Mouse (Mus musculus): ENCODE measurements at regions not wholly inside any gene's neighbourhood (a gene's known extent, or its start where the extent isn't known, plus 50 kb on each side); places are given as distances from the start of the nearest gene placed in this dataset.

DNA sequence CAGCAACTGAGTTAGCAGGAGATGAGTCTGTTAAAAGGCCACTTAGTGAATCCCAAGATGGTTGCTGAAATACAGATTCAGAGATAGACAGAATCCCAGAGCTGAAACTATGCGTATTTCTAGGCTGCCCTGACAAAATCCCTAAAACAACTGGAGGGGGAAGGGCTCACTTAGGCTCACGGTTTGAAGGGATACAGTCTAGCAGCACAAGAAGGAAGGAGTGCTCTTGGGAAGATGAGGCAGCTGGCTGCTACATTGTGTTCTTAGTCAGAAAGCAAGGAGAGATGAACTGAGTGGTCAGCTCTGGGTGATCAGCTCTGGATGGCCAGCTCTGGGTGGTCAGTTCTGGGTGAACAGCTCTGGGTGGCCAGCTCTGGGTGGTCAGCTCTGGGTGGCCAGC lies 180.6 kb downstream of the Cbln4 start:
- no peak for TF ChIP-seq ZMIZ1 (IDR thresholded peaks at IDR 0.05; ENCODE audit: low read depth, low read length)
- TF ChIP-seq MAZ (IDR thresholded peaks at IDR 0.05; ENCODE audit: low read depth, low read length) = no peak
- no peak for TF ChIP-seq TAL1 (IDR thresholded peaks at IDR 0.05; ENCODE audit: low read length)
- no peak for TF ChIP-seq SIN3A (IDR thresholded peaks at IDR 0.05; ENCODE audit: low read length)
- no peaks in the 10 kb centered on the region for H3K9me3 ChIP-seq (replicated peaks; ENCODE audit: insufficient read depth, low read length)
- no peaks in the 10 kb centered on the region for H3K36me3 ChIP-seq (ENCODE audit: control insufficient read depth in 1 of 2, insufficient read depth in 2 of 2, low read length in 2 of 2)
- no peak for DNase-seq (ENCODE audit: low read depth, low spot score)
- H3K27ac ChIP-seq (ENCODE audit: control insufficient read depth, low read depth, low read length) = no peak overlapping the region
- no peak overlapping the region for H3K9ac ChIP-seq (ENCODE audit: control insufficient read depth, low read depth, low read length, poor library complexity, severe bottlenecking)
- H3K27me3 ChIP-seq (ENCODE audit: control insufficient read depth in 1 of 2, insufficient read depth in 2 of 2, low read length in 2 of 2) = no peaks in the 10 kb centered on the region
- H3K4me1 ChIP-seq (ENCODE audit: control insufficient read depth in 1 of 2, insufficient read depth in 2 of 2, low read length in 2 of 2) = no peaks in the 10 kb centered on the region
- no peak overlapping the region for H3K4me3 ChIP-seq (ENCODE audit: control insufficient read depth in 1 of 2, insufficient read depth in 1 of 2, low read depth in 2 of 2, low read length in 2 of 2)
- no peaks in the 10 kb centered on the region for H3K79me2 ChIP-seq (ENCODE audit: control insufficient read depth, insufficient read depth, low read length, poor library complexity)

GRCm38 (mm10) chr2:171858894-171859293 lies 184.4 kb downstream of the Cbln4 start:
- H3K27me3 ChIP-seq (ENCODE audit: control insufficient read depth in 1 of 2, insufficient read depth in 2 of 2, low read length in 2 of 2) = no peaks in the 10 kb centered on the region
- H3K9me3 ChIP-seq (replicated peaks; ENCODE audit: insufficient read depth, low read length) = no peaks in the 10 kb centered on the region
- H3K4me1 ChIP-seq (ENCODE audit: control insufficient read depth in 1 of 2, insufficient read depth in 2 of 2, low read length in 2 of 2) = no peaks in the 10 kb centered on the region
- TF ChIP-seq CHD2 (IDR thresholded peaks at IDR 0.05; ENCODE audit: low read length) (no peak), MAFK (IDR thresholded peaks at IDR 0.05; ENCODE audit: borderline replicate concordance, low read depth, low read length) (no peak), TCF12 (IDR thresholded peaks at IDR 0.05; ENCODE audit: low read depth, low read length) (no peak), POLR2AphosphoS5 (IDR thresholded peaks at IDR 0.05; ENCODE audit: borderline replicate concordance, low read depth, low read length) (no peak), ETS1 (IDR thresholded peaks at IDR 0.05; ENCODE audit: low read depth, low read length) (no peak), POLR2A (IDR thresholded peaks at IDR 0.05; ENCODE audit: control insufficient read depth in 1 of 2, insufficient read depth in 1 of 2, low read depth in 1 of 2, low read length in 2 of 2, poor library complexity in 1 of 2) (no peak), MYC (IDR thresholded peaks at IDR 0.05; ENCODE audit: low read depth, low read length) (no peak), UBTF (IDR thresholded peaks at IDR 0.05; ENCODE audit: borderline replicate concordance, insufficient read depth, low read depth, low read length) (no peak), SMC3 (IDR thresholded peaks at IDR 0.05; ENCODE audit: low read depth, low read length) (no peak), MAX (IDR thresholded peaks at IDR 0.05; ENCODE audit: low read length) (no peak), RAD21 (IDR thresholded peaks at IDR 0.05; ENCODE audit: low read depth, low read length) (no peak), NELFE (IDR thresholded peaks at IDR 0.05; ENCODE audit: low read depth, low read length) (no peak), ZMIZ1 (IDR thresholded peaks at IDR 0.05; ENCODE audit: low read depth, low read length) (no peak), EP300 (IDR thresholded peaks at IDR 0.05; ENCODE audit: low read depth in 1 of 2, low read length in 2 of 2) (no peak), TAL1 (IDR thresholded peaks at IDR 0.05; ENCODE audit: low read length) (no peak), ELF1 (IDR thresholded peaks at IDR 0.05; ENCODE audit: low read depth, low read length) (no peak), KAT2A (conservative IDR thresholded peaks at IDR 0.05; ENCODE audit: low read depth, low read length) (no peak), MAZ (IDR thresholded peaks at IDR 0.05; ENCODE audit: low read depth, low read length) (no peak)
- H3K79me2 ChIP-seq (ENCODE audit: control insufficient read depth, insufficient read depth, low read length, poor library complexity) = no peaks in the 10 kb centered on the region
- no peak overlapping the region for H3K9ac ChIP-seq (ENCODE audit: control insufficient read depth, low read depth, low read length, poor library complexity, severe bottlenecking)
- H3K36me3 ChIP-seq (ENCODE audit: control insufficient read depth in 1 of 2, insufficient read depth in 2 of 2, low read length in 2 of 2) = no peaks in the 10 kb centered on the region
- H3K4me3 ChIP-seq (ENCODE audit: control insufficient read depth in 1 of 2, insufficient read depth in 1 of 2, low read depth in 2 of 2, low read length in 2 of 2) = no peak overlapping the region
- no peak for DNase-seq (ENCODE audit: low read depth, low spot score)
- H3K27ac ChIP-seq (ENCODE audit: control insufficient read depth, low read depth, low read length) = no peak overlapping the region

All from MEL (cell line).